Mouse (Mus musculus) right cerebral cortex, postnatal 10 days (tissue): ENCODE results near the gene Chchd4.

Source experiments
- DNase-seq, 2 experiments: peaks; one replicate each; pipeline ENCODE4 v3.0.0; 2021; ENCODE audit warnings: low spot score in 2 of 2

Chchd4 gene

GRCm38 (mm10) chr6:91472868-91473804, at the start of gene Chchd4, which contains the start of gene Tmem43:
Gene Chchd4, minus strand, starts transcription at chr6:91473546.
Gene Tmem43, plus strand, starts transcription at chr6:91473703.
- peak; percentile 100 for DNase-seq

- no peak for DNase-seq
These were observed 49.5 kb upstream of the Chchd4 start for GRCm38 (mm10) chr6:91522816-91523215.

- DNase-seq, result no peak
These were observed 45.2 kb upstream of the Chchd4 start for GRCm38 (mm10) chr6:91518454-91519020.

- peak; percentile 98 to 99 for DNase-seq
These were observed 42.5 kb upstream of the Chchd4 start, which contains the start of the genes Xpc and Lsm3 for GRCm38 (mm10) chr6:91515545-91516449. Gene Xpc, minus strand, starts transcription at chr6:91515888. Gene Lsm3, plus strand, starts transcription at chr6:91515928.

GRCm38 (mm10) chr6:91514737-91515362, 41.5 kb upstream of the Chchd4 start:
- no peak for DNase-seq

- no peak for DNase-seq
These were observed 40.8 kb upstream of the Chchd4 start for GRCm38 (mm10) chr6:91514135-91514534.

GRCm38 (mm10) chr6:91510211-91510610, 36.9 kb upstream of the Chchd4 start:
- no peak for DNase-seq

GRCm38 (mm10) chr6:91509326-91509725, 36.0 kb upstream of the Chchd4 start:
- DNase-seq, result peak in 1 of 2 experiments; percentile 64

- no peak for DNase-seq
These were observed 34.7 kb upstream of the Chchd4 start for GRCm38 (mm10) chr6:91508041-91508440.

- DNase-seq, result no peak
These were observed 32.7 kb upstream of the Chchd4 start for GRCm38 (mm10) chr6:91506036-91506435.

- no peak for DNase-seq
These were observed 30.0 kb upstream of the Chchd4 start for GRCm38 (mm10) chr6:91503302-91503701.

GRCm38 (mm10) chr6:91494526-91494925, 21.2 kb upstream of the Chchd4 start:
- DNase-seq, result no peak

- no peak for DNase-seq
These were observed 19.7 kb upstream of the Chchd4 start for GRCm38 (mm10) chr6:91493053-91493452.

GRCm38 (mm10) chr6:91491004-91491403, 17.7 kb upstream of the Chchd4 start:
- no peak for DNase-seq

- DNase-seq, result peak in 1 of 2 experiments; percentile 46
These were observed 16.5 kb upstream of the Chchd4 start for GRCm38 (mm10) chr6:91489872-91490271.

- DNase-seq, result no peak
These were observed 15.3 kb upstream of the Chchd4 start for GRCm38 (mm10) chr6:91488496-91489212.

- no peak for DNase-seq
These were observed 13.5 kb upstream of the Chchd4 start for GRCm38 (mm10) chr6:91486736-91487453.

GRCm38 (mm10) chr6:91483371-91483770, 10.0 kb upstream of the Chchd4 start:
- DNase-seq, result no peak

- DNase-seq, result no peak
These were observed 3.2 kb upstream of the Chchd4 start for GRCm38 (mm10) chr6:91476541-91476940.
